Mouse (Mus musculus): ENCODE measurements around the gene Gm20671. TPM values are rescaled to one million over a fixed set of nuclear protein-coding genes. Genes with fewer than 3 reads are reported as not detected.
A peak's percentile ranks its signal among the peaks of the same experiment; 100 is the strongest.
"Not testable (repeated sequence)": the region's sequence is repeated elsewhere in the genome, so short reads cannot be mapped to it uniquely, and the experiment has no call there.

The Gm20671 gene
- polyA plus RNA-seq, 1 experiment from 2014 or later: not detected

DNA sequence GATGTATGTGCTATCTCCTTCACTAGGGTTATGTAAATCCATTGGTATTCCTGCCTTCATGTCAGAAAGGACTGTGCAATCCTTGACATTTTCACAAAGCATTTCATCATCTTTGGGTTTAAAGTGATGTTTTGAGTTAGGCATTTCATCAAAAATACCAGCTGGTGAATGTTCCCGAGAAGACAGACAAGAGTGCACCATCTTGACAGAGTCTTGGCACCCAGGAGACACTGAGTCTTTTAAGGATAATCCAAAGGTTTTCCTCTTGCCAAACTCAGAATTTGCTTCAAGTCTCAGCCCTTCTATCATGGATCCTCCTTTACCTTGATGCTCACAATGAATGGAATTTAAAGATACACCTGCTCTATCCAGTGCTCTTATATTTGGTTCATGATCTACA, 1.9 kb upstream of the Gm20671 start:
- not testable (repeated sequence) for H3K4me2 ChIP-seq (ENCODE audit: low read length); H3K27ac ChIP-seq (ENCODE audit: low read depth, low read length); DNase-seq (ENCODE audit: low spot score); ATAC-seq; H3K4me3 ChIP-seq (ENCODE audit: low read depth, low read length); H3K9ac ChIP-seq (ENCODE audit: low read length); H3K9me3 ChIP-seq (replicated peaks; ENCODE audit: control insufficient read depth, low read length); H3K4me1 ChIP-seq (ENCODE audit: control insufficient read depth, insufficient read depth, low read length); H3K27me3 ChIP-seq (replicated peaks; ENCODE audit: control insufficient read depth, insufficient read depth, low read length)
- 85% methylated on average over 1 of the region's 1 CpGs for WGBS
- peaks cover 76% of the 10 kb centered on the region for H3K36me3 ChIP-seq (ENCODE audit: control insufficient read depth, insufficient read depth, low read length)

DNA sequence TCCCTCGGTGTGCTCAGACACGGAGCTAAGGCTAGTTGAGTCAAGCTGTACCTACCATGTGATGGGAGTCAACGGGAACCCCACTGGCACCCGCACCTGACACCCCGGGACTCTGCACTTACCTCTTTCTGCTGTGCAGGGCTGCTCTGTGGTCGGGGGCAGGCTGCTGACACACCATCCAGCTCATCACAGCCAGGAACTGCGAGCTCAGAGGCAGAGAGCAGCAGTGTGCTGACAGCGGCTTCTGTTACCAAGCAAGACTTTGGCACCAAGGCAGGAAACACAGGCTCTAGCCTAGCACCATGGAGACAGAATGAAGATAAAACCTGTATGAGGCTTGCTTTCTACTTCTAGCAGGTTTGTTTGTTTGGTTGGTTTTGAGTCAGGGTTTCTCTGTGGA, 6.4 kb downstream of the Gm20671 start:
- Histone ChIP-seq H3K4me3 (ENCODE audit: low read depth, low read length) (no peak overlapping the region), H3K9ac (ENCODE audit: low read length) (no peak overlapping the region), H3K27me3 (replicated peaks; ENCODE audit: control insufficient read depth, insufficient read depth, low read length) (no peaks in the 10 kb centered on the region), H3K4me1 (ENCODE audit: control insufficient read depth, insufficient read depth, low read length) (no peaks in the 10 kb centered on the region), H3K4me2 (ENCODE audit: low read length) (no peak overlapping the region), H3K36me3 (ENCODE audit: control insufficient read depth, insufficient read depth, low read length) (peaks cover 66% of the 10 kb centered on the region), H3K27ac (ENCODE audit: low read depth, low read length) (no peak overlapping the region), H3K9me3 (replicated peaks; ENCODE audit: control insufficient read depth, low read length) (no peaks in the 10 kb centered on the region)
- DNase-seq (ENCODE audit: low spot score) (no peak), ATAC-seq (no peak)
- WGBS: 94% methylated on average over 8 of the region's 8 CpGs

DNA sequence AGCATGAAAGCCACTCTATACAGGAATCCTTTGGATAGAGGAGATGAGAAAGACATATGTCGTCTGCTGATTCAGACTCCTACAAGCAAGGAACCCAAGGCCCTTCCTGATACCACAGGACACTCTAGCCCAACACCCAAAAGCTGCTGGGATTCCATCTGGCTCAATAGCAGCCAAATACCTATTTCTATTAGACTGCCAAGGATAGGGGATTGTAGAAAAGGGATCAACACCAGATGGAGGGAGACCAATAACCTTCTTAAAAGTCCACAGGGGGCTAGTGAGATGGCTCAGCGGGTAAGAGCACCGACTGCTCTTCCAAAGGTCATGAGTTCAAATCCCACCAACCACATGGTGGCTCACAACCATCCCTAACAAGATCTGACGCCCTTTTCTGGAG, 11.5 kb downstream of the Gm20671 start:
- Histone ChIP-seq H3K9me3 (replicated peaks; ENCODE audit: control insufficient read depth, low read length) (no peaks in the 10 kb centered on the region), H3K9ac (ENCODE audit: low read length) (no peak overlapping the region), H3K4me1 (ENCODE audit: control insufficient read depth, insufficient read depth, low read length) (no peaks in the 10 kb centered on the region), H3K27me3 (replicated peaks; ENCODE audit: control insufficient read depth, insufficient read depth, low read length) (no peaks in the 10 kb centered on the region), H3K4me3 (ENCODE audit: low read depth, low read length) (no peak overlapping the region), H3K36me3 (ENCODE audit: control insufficient read depth, insufficient read depth, low read length) (peaks cover 65% of the 10 kb centered on the region), H3K27ac (ENCODE audit: low read depth, low read length) (no peak overlapping the region), H3K4me2 (ENCODE audit: low read length) (no peak overlapping the region)
- WGBS: 97% methylated on average over 4 of the region's 4 CpGs
- no peak for ATAC-seq
- no peak for DNase-seq (ENCODE audit: low spot score)

DNA sequence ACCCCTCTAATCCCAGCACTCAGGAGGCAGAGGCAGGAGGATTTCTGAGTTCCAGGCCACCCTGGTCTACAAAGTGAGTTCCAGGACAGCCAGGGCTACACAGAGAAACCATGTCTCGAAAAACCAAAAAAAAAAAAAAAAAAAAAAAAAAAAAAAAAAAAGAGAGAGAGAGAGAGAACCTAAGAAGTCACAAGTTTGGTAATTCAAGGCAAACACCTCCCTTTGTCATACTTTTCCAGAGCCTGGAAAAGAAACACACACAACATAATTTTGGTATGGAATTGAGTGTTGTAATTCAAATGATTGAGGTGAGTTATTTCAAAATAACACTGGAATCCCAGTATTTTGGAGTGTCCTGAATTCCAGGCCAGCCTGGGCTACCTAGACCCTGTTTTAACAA, 40.5 kb downstream of the Gm20671 start:
- WGBS: 81% methylated on average over 1 of the region's 1 CpGs
- not testable (repeated sequence) for ATAC-seq; DNase-seq (ENCODE audit: low spot score); H3K4me1 ChIP-seq (ENCODE audit: control insufficient read depth, insufficient read depth, low read length); H3K27ac ChIP-seq (ENCODE audit: low read depth, low read length); H3K4me2 ChIP-seq (ENCODE audit: low read length); H3K9me3 ChIP-seq (replicated peaks; ENCODE audit: control insufficient read depth, low read length); H3K4me3 ChIP-seq (ENCODE audit: low read depth, low read length); H3K9ac ChIP-seq (ENCODE audit: low read length); H3K27me3 ChIP-seq (replicated peaks; ENCODE audit: control insufficient read depth, insufficient read depth, low read length)
- peaks cover 17% of the 10 kb centered on the region; the same call in 1 of the 2 replicates for H3K36me3 ChIP-seq (ENCODE audit: control insufficient read depth, insufficient read depth, low read length)

DNA sequence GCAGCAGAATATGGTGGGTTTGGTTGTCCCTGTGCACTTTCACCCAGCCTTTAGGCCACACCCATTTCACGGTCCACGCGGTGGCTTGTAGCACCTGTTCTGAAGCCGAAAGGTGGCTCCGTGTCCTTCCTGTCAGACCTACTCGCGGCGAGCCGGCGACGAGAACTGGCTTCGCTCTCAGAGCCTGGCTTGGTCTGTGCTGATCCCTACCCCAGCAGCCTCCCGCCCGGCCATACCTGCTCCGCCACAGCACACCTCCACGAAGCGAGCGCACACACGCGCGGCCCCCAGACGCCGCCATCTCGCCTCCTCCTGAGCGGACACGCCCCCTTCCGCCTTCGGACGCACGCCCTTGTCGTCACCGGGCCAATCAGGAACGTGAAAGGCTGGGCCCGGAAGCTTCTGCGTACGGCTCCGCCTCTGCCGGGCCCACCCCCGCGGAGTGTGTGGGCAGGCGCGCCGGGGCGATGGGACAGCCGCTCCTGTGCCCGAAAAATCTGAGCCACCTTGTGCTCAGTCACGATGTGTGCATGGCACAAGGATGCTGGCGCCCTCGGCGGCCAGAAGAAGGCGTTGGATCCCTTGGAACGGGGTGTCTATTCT, 41.5 kb downstream of the Gm20671 start, which contains the start of gene Pisd:
Gene Pisd (minus strand): TSS at position 334 of the 603 bp plus-strand sequence.
- Histone ChIP-seq H3K36me3 (ENCODE audit: control insufficient read depth, insufficient read depth, low read length) (peaks cover 19% of the 10 kb centered on the region; the same call in 1 of the 2 replicates), H3K9me3 (replicated peaks; ENCODE audit: control insufficient read depth, low read length) (no peaks in the 10 kb centered on the region), H3K4me3 (ENCODE audit: low read depth, low read length) (peak within 1 kb of the TSS; percentile 86), H3K27me3 (replicated peaks; ENCODE audit: control insufficient read depth, insufficient read depth, low read length) (no peaks in the 10 kb centered on the region), H3K27ac (ENCODE audit: low read depth, low read length) (peak within 1 kb of the TSS; percentile 80; the same call in 1 of the 2 replicates), H3K9ac (ENCODE audit: low read length) (peak within 1 kb of the TSS; percentile 82), H3K4me1 (ENCODE audit: control insufficient read depth, insufficient read depth, low read length) (peaks cover 6% of the 10 kb centered on the region; the same call in 1 of the 2 replicates), H3K4me2 (ENCODE audit: low read length) (peak within 1 kb of the TSS; percentile 88)
- WGBS: under 1% methylated on average over 52 of the region's 52 CpGs
- ATAC-seq (peak; percentile 100), DNase-seq (ENCODE audit: low spot score) (peak; percentile 98)

DNA sequence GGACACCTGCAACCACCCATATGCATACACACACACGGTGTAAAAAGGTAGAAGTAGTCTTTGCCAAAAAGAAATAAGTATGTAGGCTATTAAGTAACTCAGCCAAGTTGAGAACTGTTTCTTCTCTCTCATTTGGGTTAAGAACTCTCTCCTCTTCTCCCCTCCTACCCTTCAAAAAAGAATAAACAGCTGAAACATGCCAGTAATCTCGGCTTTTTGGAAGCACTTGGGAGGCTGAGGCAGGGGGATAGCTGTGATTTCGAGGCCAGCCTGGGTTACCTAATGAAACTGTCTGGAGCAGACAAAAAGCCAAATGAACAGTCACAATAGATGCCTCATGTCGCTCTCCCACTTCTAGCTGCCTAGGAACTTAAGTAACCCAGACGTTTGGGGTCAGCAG, 42.2 kb downstream of the Gm20671 start:
- H3K27ac ChIP-seq (ENCODE audit: low read depth, low read length): 0 out of 2 replicates have a peak overlapping the region, but pooled peaks have one; percentile 80

DNA sequence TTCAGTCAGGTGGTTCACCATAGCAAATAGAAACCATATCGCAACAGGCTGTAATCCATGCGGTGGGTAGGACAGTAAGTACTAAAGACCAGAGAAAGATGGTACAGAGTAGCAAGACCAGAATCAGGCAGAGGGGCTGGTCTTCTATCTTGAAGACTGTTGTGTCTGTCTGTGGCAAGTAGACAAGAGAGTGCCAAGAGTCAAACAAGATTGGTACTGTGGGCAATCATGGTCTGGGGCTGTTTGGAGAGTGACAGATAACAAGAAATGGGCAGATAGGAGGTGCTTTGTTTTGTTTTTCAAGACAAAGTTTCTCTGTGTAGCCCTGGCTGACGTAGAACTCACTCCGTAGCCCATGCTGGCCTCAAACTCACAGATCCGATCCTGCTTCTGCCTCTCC, 45.3 kb downstream of the Gm20671 start:
- Histone ChIP-seq H3K4me3 (ENCODE audit: low read depth, low read length) (no peak overlapping the region), H3K9me3 (replicated peaks; ENCODE audit: control insufficient read depth, low read length) (no peaks in the 10 kb centered on the region), H3K27ac (ENCODE audit: low read depth, low read length) (no peak overlapping the region), H3K27me3 (replicated peaks; ENCODE audit: control insufficient read depth, insufficient read depth, low read length) (no peaks in the 10 kb centered on the region), H3K4me2 (ENCODE audit: low read length) (no peak overlapping the region), H3K9ac (ENCODE audit: low read length) (no peak overlapping the region), H3K4me1 (ENCODE audit: control insufficient read depth, insufficient read depth, low read length) (peaks cover 6% of the 10 kb centered on the region; the same call in 1 of the 2 replicates), H3K36me3 (ENCODE audit: control insufficient read depth, insufficient read depth, low read length) (peaks cover 8% of the 10 kb centered on the region; the same call in 1 of the 2 replicates)
- DNase-seq (ENCODE audit: low spot score) (no peak), ATAC-seq (no peak)
- 95% methylated on average over 5 of the region's 5 CpGs for WGBS

More for the DNA sequence above, 42.2 kb downstream of the Gm20671 start:
- Histone ChIP-seq H3K9me3 (replicated peaks; ENCODE audit: control insufficient read depth, low read length) (no peaks in the 10 kb centered on the region), H3K9ac (ENCODE audit: low read length) (peak overlapping the region; percentile 82), H3K4me2 (ENCODE audit: low read length) (peak overlapping the region; percentile 88), H3K27me3 (replicated peaks; ENCODE audit: control insufficient read depth, insufficient read depth, low read length) (no peaks in the 10 kb centered on the region), H3K36me3 (ENCODE audit: control insufficient read depth, insufficient read depth, low read length) (peaks cover 19% of the 10 kb centered on the region; the same call in 1 of the 2 replicates), H3K4me1 (ENCODE audit: control insufficient read depth, insufficient read depth, low read length) (peaks cover 6% of the 10 kb centered on the region; the same call in 1 of the 2 replicates), H3K4me3 (ENCODE audit: low read depth, low read length) (peak overlapping the region; percentile 86)
- no peak for ATAC-seq
- WGBS: 18% methylated on average over 5 of the region's 5 CpGs
- no peak for DNase-seq (ENCODE audit: low spot score)

DNA sequence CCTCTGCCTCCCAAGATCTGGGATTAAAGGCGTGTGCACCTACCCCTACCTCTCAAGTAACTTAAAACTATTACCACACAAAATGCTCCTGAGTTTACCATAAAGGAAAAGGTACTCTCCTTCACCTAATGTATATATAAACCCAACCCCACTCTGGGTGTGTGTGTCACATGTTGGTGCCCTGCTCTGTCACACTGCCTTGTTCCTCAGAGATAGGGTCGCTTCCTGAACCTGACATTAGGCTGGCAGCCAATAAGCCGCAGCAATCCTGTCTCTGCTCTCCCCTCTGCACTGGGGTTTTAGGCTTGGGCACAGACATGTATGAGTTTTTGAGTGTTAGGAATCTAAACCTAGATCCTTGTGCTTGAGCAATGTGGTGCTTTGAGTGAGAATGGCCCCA, 48.7 kb downstream of the Gm20671 start:
- Histone ChIP-seq H3K36me3 (ENCODE audit: control insufficient read depth, insufficient read depth, low read length) (peaks cover 20% of the 10 kb centered on the region), H3K4me1 (ENCODE audit: control insufficient read depth, insufficient read depth, low read length) (no peaks in the 10 kb centered on the region), H3K4me3 (ENCODE audit: low read depth, low read length) (no peak overlapping the region), H3K4me2 (ENCODE audit: low read length) (no peak overlapping the region), H3K27me3 (replicated peaks; ENCODE audit: control insufficient read depth, insufficient read depth, low read length) (no peaks in the 10 kb centered on the region), H3K27ac (ENCODE audit: low read depth, low read length) (no peak overlapping the region), H3K9me3 (replicated peaks; ENCODE audit: control insufficient read depth, low read length) (no peaks in the 10 kb centered on the region), H3K9ac (ENCODE audit: low read length) (no peak overlapping the region)
- WGBS: 92% methylated on average over 3 of the region's 3 CpGs
- ATAC-seq (no peak), DNase-seq (ENCODE audit: low spot score) (no peak)

DNA sequence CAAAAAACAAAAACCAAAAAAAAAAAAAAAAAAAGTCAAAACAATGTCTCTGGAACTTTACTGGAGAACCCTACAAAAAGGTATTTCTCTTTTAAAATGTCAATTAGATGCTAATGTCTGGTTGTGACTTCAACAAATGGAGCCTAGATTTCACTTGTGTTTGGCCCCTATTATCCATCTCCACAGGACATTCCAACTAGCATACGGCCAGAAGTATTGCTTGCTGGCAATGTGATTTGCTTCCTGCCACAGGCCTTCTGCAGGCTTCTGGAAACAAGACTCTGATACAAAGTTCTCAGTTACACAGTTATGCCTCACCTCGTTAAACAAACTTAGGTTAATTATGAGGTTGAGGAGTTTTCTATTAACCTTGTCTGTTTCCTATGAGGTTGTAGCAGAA, 54.5 kb downstream of the Gm20671 start:
- ATAC-seq (no peak), DNase-seq (ENCODE audit: low spot score) (no peak)
- 43% methylated on average over 2 of the region's 2 CpGs for WGBS
- H3K9me3 ChIP-seq (replicated peaks; ENCODE audit: control insufficient read depth, low read length): no peaks in the 10 kb centered on the region
- H3K4me3 ChIP-seq (ENCODE audit: low read depth, low read length): no peak overlapping the region
- H3K9ac ChIP-seq (ENCODE audit: low read length): no peak overlapping the region
- H3K27me3 ChIP-seq (replicated peaks; ENCODE audit: control insufficient read depth, insufficient read depth, low read length): no peaks in the 10 kb centered on the region
- H3K27ac ChIP-seq (ENCODE audit: low read depth, low read length): no peak overlapping the region
- peaks cover 28% of the 10 kb centered on the region for H3K36me3 ChIP-seq (ENCODE audit: control insufficient read depth, insufficient read depth, low read length)
- H3K4me2 ChIP-seq (ENCODE audit: low read length): no peak overlapping the region
- no peaks in the 10 kb centered on the region for H3K4me1 ChIP-seq (ENCODE audit: control insufficient read depth, insufficient read depth, low read length)

Measured in forebrain, embryonic 14.5 days (tissue).